Mouse (Mus musculus): ENCODE data around the gene Cyp2j12. TPM values are rescaled to one million over a fixed set of nuclear protein-coding genes. Genes with fewer than 3 reads are reported as not detected.
"Not testable (repeated sequence)": the region's sequence is repeated elsewhere in the genome, so short reads cannot be mapped to it uniquely, and the experiment has no call there.

Gene Cyp2j12
- not detected in 2 replicates for polyA plus RNA-seq (2014; fragmentation: Nextera tagmentation; extraction: Ambion mirVana)

GRCm38 (mm10) chr4:96140732-96141467 is at the start of gene Cyp2j12:
Gene Cyp2j12, minus strand, starts transcription at chr4:96141152.
- no peak; the same call in 1 of the 2 replicates for ATAC-seq (replicated peaks; ENCODE audit: low FRiP score, low TSS enrichment, low read depth)

GRCm38 (mm10) chr4:96189321-96189720 is 48.4 kb upstream of the Cyp2j12 start:
- H3K27ac ChIP-seq (ENCODE audit: low read depth); H3K27me3 ChIP-seq (replicated peaks; ENCODE audit: control insufficient read depth, insufficient read depth, low read length); H3K4me1 ChIP-seq (replicated peaks; ENCODE audit: control insufficient read depth, insufficient read depth, low read length); H3K4me3 ChIP-seq (ENCODE audit: low read depth, low read length); DNase-seq (ENCODE audit: low spot score); ATAC-seq (replicated peaks; ENCODE audit: low FRiP score, low TSS enrichment, low read depth); H3K4me2 ChIP-seq (ENCODE audit: low read length); H3K9me3 ChIP-seq (ENCODE audit: control insufficient read depth, low read length); H3K36me3 ChIP-seq (ENCODE audit: control insufficient read depth, insufficient read depth, low read length); H3K9ac ChIP-seq (ENCODE audit: low read length): not testable (repeated sequence)
- 95% methylated on average over 5 of the region's 5 CpGs for WGBS

More at GRCm38 (mm10) chr4:96140732-96141467, at the start of gene Cyp2j12:
- Histone ChIP-seq H3K4me3 (ENCODE audit: low read depth, low read length) (no peak within 1 kb of the TSS), H3K9ac (ENCODE audit: low read length) (no peak within 1 kb of the TSS), H3K4me1 (replicated peaks; ENCODE audit: control insufficient read depth, insufficient read depth, low read length) (no peaks in the 10 kb centered on the region), H3K36me3 (ENCODE audit: control insufficient read depth, insufficient read depth, low read length) (no peaks in the 10 kb centered on the region), H3K9me3 (ENCODE audit: control insufficient read depth, low read length) (no peaks in the 10 kb centered on the region), H3K4me2 (ENCODE audit: low read length) (no peak within 1 kb of the TSS), H3K27me3 (replicated peaks; ENCODE audit: control insufficient read depth, insufficient read depth, low read length) (no peaks in the 10 kb centered on the region), H3K27ac (ENCODE audit: low read depth) (no peak within 1 kb of the TSS)
- 71% methylated on average over 7 of the region's 7 CpGs for WGBS
- DNase-seq (ENCODE audit: low spot score): no peak

GRCm38 (mm10) chr4:96188671-96189070 is 47.7 kb upstream of the Cyp2j12 start:
- not testable (repeated sequence) for DNase-seq (ENCODE audit: low spot score); ATAC-seq (replicated peaks; ENCODE audit: low FRiP score, low TSS enrichment, low read depth)

GRCm38 (mm10) chr4:96188146-96188545 is 47.2 kb upstream of the Cyp2j12 start:
- H3K9me3 ChIP-seq (ENCODE audit: control insufficient read depth, low read length); DNase-seq (ENCODE audit: low spot score); H3K4me2 ChIP-seq (ENCODE audit: low read length); H3K36me3 ChIP-seq (ENCODE audit: control insufficient read depth, insufficient read depth, low read length); H3K27ac ChIP-seq (ENCODE audit: low read depth); H3K4me3 ChIP-seq (ENCODE audit: low read depth, low read length); H3K27me3 ChIP-seq (replicated peaks; ENCODE audit: control insufficient read depth, insufficient read depth, low read length); H3K4me1 ChIP-seq (replicated peaks; ENCODE audit: control insufficient read depth, insufficient read depth, low read length); H3K9ac ChIP-seq (ENCODE audit: low read length); ATAC-seq (replicated peaks; ENCODE audit: low FRiP score, low TSS enrichment, low read depth): not testable (repeated sequence)
- 93% methylated on average over 2 of the region's 2 CpGs for WGBS

More at GRCm38 (mm10) chr4:96188671-96189070, 47.7 kb upstream of the Cyp2j12 start:
- H3K4me2 ChIP-seq (ENCODE audit: low read length); H3K4me1 ChIP-seq (replicated peaks; ENCODE audit: control insufficient read depth, insufficient read depth, low read length); H3K27ac ChIP-seq (ENCODE audit: low read depth); H3K27me3 ChIP-seq (replicated peaks; ENCODE audit: control insufficient read depth, insufficient read depth, low read length); H3K36me3 ChIP-seq (ENCODE audit: control insufficient read depth, insufficient read depth, low read length); H3K4me3 ChIP-seq (ENCODE audit: low read depth, low read length); H3K9me3 ChIP-seq (ENCODE audit: control insufficient read depth, low read length); H3K9ac ChIP-seq (ENCODE audit: low read length): not testable (repeated sequence)
- WGBS: 83% methylated on average over 2 of the region's 2 CpGs

- H3K27ac ChIP-seq (ENCODE audit: low read depth); DNase-seq (ENCODE audit: low spot score): not testable (repeated sequence)
- 88% methylated on average over 2 of the region's 2 CpGs for WGBS
Observed at GRCm38 (mm10) chr4:96184716-96185115, 43.8 kb upstream of the Cyp2j12 start.

GRCm38 (mm10) chr4:96162839-96163238 is 21.9 kb upstream of the Cyp2j12 start:
- no peaks in the 10 kb centered on the region for H3K36me3 ChIP-seq (ENCODE audit: control insufficient read depth, insufficient read depth, low read length)
- no peaks in the 10 kb centered on the region for H3K4me1 ChIP-seq (replicated peaks; ENCODE audit: control insufficient read depth, insufficient read depth, low read length)
- H3K4me3 ChIP-seq (ENCODE audit: low read depth, low read length): no peak overlapping the region
- ATAC-seq (replicated peaks; ENCODE audit: low FRiP score, low TSS enrichment, low read depth): no peak
- no peak overlapping the region for H3K4me2 ChIP-seq (ENCODE audit: low read length)
- 84% methylated on average over 1 of the region's 1 CpGs for WGBS
- H3K27ac ChIP-seq (ENCODE audit: low read depth): no peak overlapping the region
- no peaks in the 10 kb centered on the region for H3K9me3 ChIP-seq (ENCODE audit: control insufficient read depth, low read length)
- H3K27me3 ChIP-seq (replicated peaks; ENCODE audit: control insufficient read depth, insufficient read depth, low read length): no peaks in the 10 kb centered on the region
- no peak for DNase-seq (ENCODE audit: low spot score)
- no peak overlapping the region for H3K9ac ChIP-seq (ENCODE audit: low read length)

More at GRCm38 (mm10) chr4:96184716-96185115, 43.8 kb upstream of the Cyp2j12 start:
- ATAC-seq (replicated peaks; ENCODE audit: low FRiP score, low TSS enrichment, low read depth); H3K9ac ChIP-seq (ENCODE audit: low read length); H3K9me3 ChIP-seq (ENCODE audit: control insufficient read depth, low read length); H3K27me3 ChIP-seq (replicated peaks; ENCODE audit: control insufficient read depth, insufficient read depth, low read length); H3K4me3 ChIP-seq (ENCODE audit: low read depth, low read length); H3K4me1 ChIP-seq (replicated peaks; ENCODE audit: control insufficient read depth, insufficient read depth, low read length); H3K4me2 ChIP-seq (ENCODE audit: low read length); H3K36me3 ChIP-seq (ENCODE audit: control insufficient read depth, insufficient read depth, low read length): not testable (repeated sequence)

- Histone ChIP-seq H3K9ac (ENCODE audit: low read length) (no peak overlapping the region), H3K27me3 (replicated peaks; ENCODE audit: control insufficient read depth, insufficient read depth, low read length) (no peaks in the 10 kb centered on the region), H3K36me3 (ENCODE audit: control insufficient read depth, insufficient read depth, low read length) (no peaks in the 10 kb centered on the region), H3K4me3 (ENCODE audit: low read depth, low read length) (no peak overlapping the region), H3K4me1 (replicated peaks; ENCODE audit: control insufficient read depth, insufficient read depth, low read length) (no peaks in the 10 kb centered on the region), H3K27ac (ENCODE audit: low read depth) (no peak overlapping the region), H3K4me2 (ENCODE audit: low read length) (no peak overlapping the region), H3K9me3 (ENCODE audit: control insufficient read depth, low read length) (no peaks in the 10 kb centered on the region)
- ATAC-seq (replicated peaks; ENCODE audit: low FRiP score, low TSS enrichment, low read depth) (no peak), DNase-seq (ENCODE audit: low spot score) (no peak)
- WGBS: 63% methylated on average over 1 of the region's 1 CpGs
Observed at GRCm38 (mm10) chr4:96161575-96161974, 20.6 kb upstream of the Cyp2j12 start.

GRCm38 (mm10) chr4:96139226-96139625 is 1.7 kb downstream of the Cyp2j12 start:
- 93% methylated on average over 1 of the region's 1 CpGs for WGBS

GRCm38 (mm10) chr4:96134246-96134645 is 6.7 kb downstream of the Cyp2j12 start:
- H3K36me3 ChIP-seq (ENCODE audit: control insufficient read depth, insufficient read depth, low read length): no peaks in the 10 kb centered on the region
- DNase-seq (ENCODE audit: low spot score): no peak
- H3K9me3 ChIP-seq (ENCODE audit: control insufficient read depth, low read length): no peaks in the 10 kb centered on the region
- WGBS: 82% methylated on average over 3 of the region's 3 CpGs
- H3K27me3 ChIP-seq (replicated peaks; ENCODE audit: control insufficient read depth, insufficient read depth, low read length): no peaks in the 10 kb centered on the region
- ATAC-seq (replicated peaks; ENCODE audit: low FRiP score, low TSS enrichment, low read depth): no peak
- no peak overlapping the region for H3K4me2 ChIP-seq (ENCODE audit: low read length)
- H3K9ac ChIP-seq (ENCODE audit: low read length): no peak overlapping the region
- no peaks in the 10 kb centered on the region for H3K4me1 ChIP-seq (replicated peaks; ENCODE audit: control insufficient read depth, insufficient read depth, low read length)
- H3K27ac ChIP-seq (ENCODE audit: low read depth): no peak overlapping the region
- no peak overlapping the region for H3K4me3 ChIP-seq (ENCODE audit: low read depth, low read length)

More at GRCm38 (mm10) chr4:96139226-96139625, 1.7 kb downstream of the Cyp2j12 start:
- Histone ChIP-seq H3K9ac (ENCODE audit: low read length) (no peak overlapping the region), H3K9me3 (ENCODE audit: control insufficient read depth, low read length) (no peaks in the 10 kb centered on the region), H3K27me3 (replicated peaks; ENCODE audit: control insufficient read depth, insufficient read depth, low read length) (no peaks in the 10 kb centered on the region), H3K4me3 (ENCODE audit: low read depth, low read length) (no peak overlapping the region), H3K4me2 (ENCODE audit: low read length) (no peak overlapping the region), H3K27ac (ENCODE audit: low read depth) (no peak overlapping the region), H3K4me1 (replicated peaks; ENCODE audit: control insufficient read depth, insufficient read depth, low read length) (no peaks in the 10 kb centered on the region), H3K36me3 (ENCODE audit: control insufficient read depth, insufficient read depth, low read length) (no peaks in the 10 kb centered on the region)
- ATAC-seq (replicated peaks; ENCODE audit: low FRiP score, low TSS enrichment, low read depth): no peak
- DNase-seq (ENCODE audit: low spot score): no peak
